Mouse (Mus musculus): ENCODE data around the gene Sptbn2. TPM values are rescaled to one million over a fixed set of nuclear protein-coding genes. Genes with fewer than 3 reads are reported as not detected.

Sptbn2 gene
- polyA plus RNA-seq, 1 experiment from 2014 or later, result 0.51 TPM

- Histone ChIP-seq H3K9ac (replicated peaks; ENCODE audit: low read depth) (no peak overlapping the region), H3K36me3 (ENCODE audit: insufficient read depth, low read length) (no peaks in the 10 kb centered on the region), H3K4me3 (ENCODE audit: low read depth, low read length) (no peak overlapping the region), H3K9me3 (ENCODE audit: low read length) (no peaks in the 10 kb centered on the region), H3K27ac (ENCODE audit: low read length) (no peak overlapping the region), H3K4me2 (replicated peaks; ENCODE audit: low read depth, low read length) (no peak overlapping the region), H3K27me3 (replicated peaks; ENCODE audit: insufficient read depth, low read length) (no peaks in the 10 kb centered on the region), H3K4me1 (ENCODE audit: insufficient read depth, low read depth, low read length) (no peaks in the 10 kb centered on the region)
- 72% methylated on average over 13 of the region's 13 CpGs for WGBS
- no peak for TF ChIP-seq EP300 (IDR thresholded peaks at IDR 0.05)
- no peak for TF ChIP-seq CTCF (IDR thresholded peaks at IDR 0.05)
- ATAC-seq (no peak), DNase-seq (ENCODE audit: low spot score) (no peak)
Measured at GRCm38 (mm10) chr19:4737866-4738265, 26.9 kb downstream of the Sptbn2 start.

DNA sequence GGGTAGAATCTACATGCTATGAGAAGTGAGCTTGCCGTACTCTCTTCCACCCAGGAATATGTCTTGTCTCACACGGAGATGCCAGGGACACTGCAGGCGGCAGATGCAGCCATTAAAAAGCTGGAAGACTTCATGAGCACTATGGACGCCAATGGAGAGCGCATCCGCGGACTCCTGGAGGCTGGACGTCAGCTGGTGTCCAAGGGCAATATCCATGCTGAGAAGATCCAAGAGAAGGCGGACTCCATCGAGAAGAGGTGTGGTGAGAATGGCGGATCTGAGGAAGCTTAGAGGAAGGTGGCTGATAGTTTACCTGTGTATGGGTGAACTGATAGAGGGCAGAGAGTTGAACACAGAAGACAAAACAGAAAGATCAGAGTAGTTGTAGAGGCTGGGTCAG, 28.1 kb downstream of the Sptbn2 start:
- no peak overlapping the region for H3K9ac ChIP-seq (replicated peaks; ENCODE audit: low read depth)
- WGBS, result 92% methylated on average over 11 of the region's 11 CpGs
- no peak for TF ChIP-seq CTCF (IDR thresholded peaks at IDR 0.05)
- no peak for TF ChIP-seq EP300 (IDR thresholded peaks at IDR 0.05)
- no peak for ATAC-seq
- no peaks in the 10 kb centered on the region for H3K36me3 ChIP-seq (ENCODE audit: insufficient read depth, low read length)
- no peak overlapping the region for H3K27ac ChIP-seq (ENCODE audit: low read length)
- DNase-seq (ENCODE audit: low spot score), result no peak
- no peak overlapping the region for H3K4me2 ChIP-seq (replicated peaks; ENCODE audit: low read depth, low read length)
- no peak overlapping the region for H3K4me3 ChIP-seq (ENCODE audit: low read depth, low read length)
- H3K9me3 ChIP-seq (ENCODE audit: low read length), result no peaks in the 10 kb centered on the region
- no peaks in the 10 kb centered on the region for H3K4me1 ChIP-seq (ENCODE audit: insufficient read depth, low read depth, low read length)
- H3K27me3 ChIP-seq (replicated peaks; ENCODE audit: insufficient read depth, low read length), result no peaks in the 10 kb centered on the region

DNA sequence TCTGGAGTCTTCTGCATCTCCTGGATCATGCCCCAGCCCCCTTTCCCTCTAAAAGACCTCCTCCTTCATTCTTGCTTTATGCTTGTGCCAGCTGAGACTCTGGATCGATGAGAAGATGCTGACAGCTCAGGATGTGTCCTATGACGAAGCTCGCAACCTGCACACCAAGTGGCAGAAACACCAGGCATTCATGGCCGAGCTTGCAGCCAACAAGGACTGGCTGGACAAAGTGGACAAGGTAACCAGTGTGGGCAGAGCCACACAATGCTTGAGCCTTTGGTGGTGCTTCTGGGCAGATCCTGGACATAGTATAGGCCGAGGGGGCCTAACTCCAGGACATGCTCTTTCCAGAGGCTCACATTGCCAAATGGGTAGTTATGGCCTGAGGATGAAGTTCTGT, 28.8 kb downstream of the Sptbn2 start:
- Histone ChIP-seq H3K27ac (ENCODE audit: low read length) (no peak overlapping the region), H3K4me1 (ENCODE audit: insufficient read depth, low read depth, low read length) (no peaks in the 10 kb centered on the region), H3K9me3 (ENCODE audit: low read length) (no peaks in the 10 kb centered on the region), H3K4me2 (replicated peaks; ENCODE audit: low read depth, low read length) (no peak overlapping the region), H3K36me3 (ENCODE audit: insufficient read depth, low read length) (no peaks in the 10 kb centered on the region), H3K4me3 (ENCODE audit: low read depth, low read length) (no peak overlapping the region), H3K27me3 (replicated peaks; ENCODE audit: insufficient read depth, low read length) (no peaks in the 10 kb centered on the region), H3K9ac (replicated peaks; ENCODE audit: low read depth) (no peak overlapping the region)
- DNase-seq (ENCODE audit: low spot score) (no peak), ATAC-seq (no peak)
- WGBS, result 83% methylated on average over 5 of the region's 5 CpGs
- TF ChIP-seq EP300 (IDR thresholded peaks at IDR 0.05) (no peak), CTCF (IDR thresholded peaks at IDR 0.05) (no peak)

DNA sequence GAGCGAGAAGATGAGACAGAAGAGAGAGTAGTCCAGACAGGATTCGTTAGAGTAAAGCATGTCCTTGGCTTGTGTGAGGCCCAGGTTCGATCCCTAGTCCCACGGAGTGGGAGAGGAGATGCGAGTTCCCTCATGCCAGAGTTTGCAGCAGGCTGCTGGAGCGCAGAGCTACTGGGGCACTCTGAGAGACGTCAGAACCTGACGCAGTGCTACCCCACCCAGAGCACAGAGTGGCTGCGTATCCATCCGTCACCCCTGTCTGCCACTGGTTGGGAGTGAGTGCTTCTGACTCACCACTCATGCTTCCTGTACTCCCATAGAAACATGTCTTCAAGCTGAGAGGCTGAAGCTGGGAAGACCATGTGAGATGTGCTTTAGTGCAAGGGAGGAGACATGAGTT, 30.5 kb downstream of the Sptbn2 start:
- H3K27ac ChIP-seq (ENCODE audit: low read length), result no peak overlapping the region
- H3K27me3 ChIP-seq (replicated peaks; ENCODE audit: insufficient read depth, low read length), result no peaks in the 10 kb centered on the region
- no peaks in the 10 kb centered on the region for H3K36me3 ChIP-seq (ENCODE audit: insufficient read depth, low read length)
- ATAC-seq, result no peak
- H3K4me3 ChIP-seq (ENCODE audit: low read depth, low read length), result no peak overlapping the region
- WGBS, result 74% methylated on average over 10 of the region's 10 CpGs
- no peak for TF ChIP-seq CTCF (IDR thresholded peaks at IDR 0.05)
- no peak for TF ChIP-seq EP300 (IDR thresholded peaks at IDR 0.05)
- no peak overlapping the region for H3K4me2 ChIP-seq (replicated peaks; ENCODE audit: low read depth, low read length)
- no peak overlapping the region for H3K9ac ChIP-seq (replicated peaks; ENCODE audit: low read depth)
- H3K4me1 ChIP-seq (ENCODE audit: insufficient read depth, low read depth, low read length), result no peaks in the 10 kb centered on the region
- no peaks in the 10 kb centered on the region for H3K9me3 ChIP-seq (ENCODE audit: low read length)
- no peak for DNase-seq (ENCODE audit: low spot score)

- Histone ChIP-seq H3K4me2 (replicated peaks; ENCODE audit: low read depth, low read length) (no peak overlapping the region), H3K27ac (ENCODE audit: low read length) (no peak overlapping the region), H3K9ac (replicated peaks; ENCODE audit: low read depth) (no peak overlapping the region), H3K4me1 (ENCODE audit: insufficient read depth, low read depth, low read length) (no peaks in the 10 kb centered on the region), H3K4me3 (ENCODE audit: low read depth, low read length) (no peak overlapping the region), H3K27me3 (replicated peaks; ENCODE audit: insufficient read depth, low read length) (no peaks in the 10 kb centered on the region), H3K36me3 (ENCODE audit: insufficient read depth, low read length) (no peaks in the 10 kb centered on the region), H3K9me3 (ENCODE audit: low read length) (no peaks in the 10 kb centered on the region)
- TF ChIP-seq EP300 (IDR thresholded peaks at IDR 0.05) (no peak), CTCF (IDR thresholded peaks at IDR 0.05) (no peak)
- DNase-seq (ENCODE audit: low spot score) (no peak), ATAC-seq (no peak)
- 90% methylated on average over 6 of the region's 6 CpGs for WGBS
Measured at GRCm38 (mm10) chr19:4742229-4742628, 31.3 kb downstream of the Sptbn2 start.

GRCm38 (mm10) chr19:4743524-4743923, 32.6 kb downstream of the Sptbn2 start:
- H3K36me3 ChIP-seq (ENCODE audit: insufficient read depth, low read length), result no peaks in the 10 kb centered on the region
- DNase-seq (ENCODE audit: low spot score) (peak; percentile 57), ATAC-seq (no peak)
- H3K9me3 ChIP-seq (ENCODE audit: low read length), result no peaks in the 10 kb centered on the region
- TF ChIP-seq EP300 (IDR thresholded peaks at IDR 0.05) (no peak), CTCF (IDR thresholded peaks at IDR 0.05) (peak; percentile 73)
- 40% methylated on average over 5 of the region's 5 CpGs for WGBS
- no peak overlapping the region for H3K9ac ChIP-seq (replicated peaks; ENCODE audit: low read depth)
- H3K4me1 ChIP-seq (ENCODE audit: insufficient read depth, low read depth, low read length), result no peaks in the 10 kb centered on the region
- H3K4me2 ChIP-seq (replicated peaks; ENCODE audit: low read depth, low read length), result no peak overlapping the region
- H3K27me3 ChIP-seq (replicated peaks; ENCODE audit: insufficient read depth, low read length), result no peaks in the 10 kb centered on the region
- no peak overlapping the region for H3K4me3 ChIP-seq (ENCODE audit: low read depth, low read length)
- no peak overlapping the region for H3K27ac ChIP-seq (ENCODE audit: low read length)

DNA sequence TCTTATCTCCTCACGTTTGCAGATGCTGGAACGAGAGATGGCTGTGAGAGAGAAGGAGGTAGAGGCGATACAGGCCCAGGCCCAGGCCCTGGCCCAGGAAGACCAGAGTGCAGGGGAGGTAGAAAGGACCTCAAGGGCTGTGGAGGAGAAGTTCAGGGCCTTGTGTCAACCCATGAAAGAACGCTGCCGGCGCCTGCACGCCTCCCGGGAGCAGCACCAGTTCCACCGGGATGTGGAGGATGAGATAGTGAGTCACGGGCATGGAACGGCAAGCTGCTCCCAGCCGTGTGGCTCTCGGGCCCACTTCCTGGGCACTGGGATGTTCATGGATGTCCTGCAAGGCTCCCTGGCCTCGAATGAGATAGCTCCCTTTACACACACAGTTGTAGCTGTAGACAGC, 33.1 kb downstream of the Sptbn2 start:
- TF ChIP-seq EP300 (IDR thresholded peaks at IDR 0.05) (no peak), CTCF (IDR thresholded peaks at IDR 0.05) (no peak)
- no peak for DNase-seq (ENCODE audit: low spot score)
- H3K27ac ChIP-seq (ENCODE audit: low read length), result no peak overlapping the region
- H3K4me1 ChIP-seq (ENCODE audit: insufficient read depth, low read depth, low read length), result no peaks in the 10 kb centered on the region
- H3K36me3 ChIP-seq (ENCODE audit: insufficient read depth, low read length), result no peaks in the 10 kb centered on the region
- no peaks in the 10 kb centered on the region for H3K9me3 ChIP-seq (ENCODE audit: low read length)
- no peak for ATAC-seq
- no peak overlapping the region for H3K4me3 ChIP-seq (ENCODE audit: low read depth, low read length)
- H3K9ac ChIP-seq (replicated peaks; ENCODE audit: low read depth), result no peak overlapping the region
- no peaks in the 10 kb centered on the region for H3K27me3 ChIP-seq (replicated peaks; ENCODE audit: insufficient read depth, low read length)
- H3K4me2 ChIP-seq (replicated peaks; ENCODE audit: low read depth, low read length), result no peak overlapping the region
- 79% methylated on average over 14 of the region's 14 CpGs for WGBS
